Mouse (Mus musculus) layer of hippocampus, adult 18-20 months (tissue): ENCODE measurements at regions not wholly inside any gene's neighbourhood (a gene's known extent, or its start where the extent isn't known, plus 50 kb on each side); places are given as distances from the start of the nearest gene placed in this dataset.

Experiments
- DNase-seq, 2 experiments: peaks; one replicate each; pipeline ENCODE4 v3.0.0; 2022; ENCODE audit warnings: low spot score in 2 of 2

DNA sequence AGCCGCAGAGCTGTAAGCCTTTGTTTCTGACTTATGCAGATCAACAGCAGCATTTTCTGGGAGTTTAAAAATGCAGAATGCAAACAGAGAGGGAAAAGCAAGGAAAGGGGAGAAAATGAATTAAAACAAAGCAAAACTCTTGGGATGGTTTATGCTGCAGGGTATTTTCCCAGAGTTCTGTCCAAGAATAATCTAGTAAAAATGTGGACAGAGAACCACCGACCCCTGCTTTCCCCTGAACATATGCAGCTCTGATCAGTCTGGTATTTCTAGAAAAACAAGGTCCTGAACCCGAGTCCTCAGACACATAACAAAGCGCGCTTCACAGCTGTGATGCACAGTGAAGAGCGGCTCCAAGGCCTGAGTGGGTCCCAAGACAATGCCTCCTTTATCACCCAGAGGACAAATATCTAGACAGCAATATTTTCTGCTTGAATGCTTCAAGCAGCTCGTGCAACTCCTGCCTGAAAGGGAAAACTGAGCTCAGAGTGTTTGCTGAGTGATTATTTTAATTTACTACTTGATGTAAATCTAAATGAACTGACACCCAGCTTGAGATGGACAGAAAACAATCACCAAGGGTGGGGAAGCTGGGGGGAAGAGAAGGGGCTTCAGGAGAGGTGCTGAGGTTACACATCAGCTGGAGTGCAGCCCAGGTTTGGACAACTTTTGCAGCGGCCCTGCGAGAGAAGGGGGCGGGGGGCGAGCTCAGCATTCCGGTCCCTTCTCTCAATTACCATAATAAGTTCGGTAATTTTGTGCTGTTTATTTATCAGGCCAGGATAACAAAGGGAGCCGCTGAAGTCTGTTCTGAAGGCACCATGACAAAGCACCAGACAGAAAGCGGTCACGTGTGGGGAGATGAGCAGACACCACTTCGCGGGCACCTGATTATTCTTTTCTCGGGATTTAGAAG is 853.6 kb downstream of the 5730522E02Rik start:
- DNase-seq, result peak in 1 of 2 experiments; percentile 40

DNA sequence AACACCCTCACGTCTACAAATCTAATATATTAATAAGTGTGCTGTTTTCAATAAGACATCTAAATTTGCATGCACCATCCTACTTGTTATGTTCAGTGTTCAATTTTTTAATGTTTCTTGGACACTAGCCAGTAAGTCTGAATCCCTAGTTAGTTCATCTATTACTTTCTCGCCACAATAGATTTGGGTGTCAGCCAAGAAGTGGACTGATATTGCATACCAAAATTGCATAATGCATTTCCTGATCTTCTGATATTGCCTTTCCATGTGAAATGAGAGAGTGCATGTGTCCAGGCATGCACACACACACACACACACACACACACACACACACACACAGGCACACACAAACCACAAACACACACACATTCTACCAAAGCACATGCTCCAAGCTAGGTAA is 874.9 kb downstream of the 5730522E02Rik start:
- no peak for DNase-seq

DNA sequence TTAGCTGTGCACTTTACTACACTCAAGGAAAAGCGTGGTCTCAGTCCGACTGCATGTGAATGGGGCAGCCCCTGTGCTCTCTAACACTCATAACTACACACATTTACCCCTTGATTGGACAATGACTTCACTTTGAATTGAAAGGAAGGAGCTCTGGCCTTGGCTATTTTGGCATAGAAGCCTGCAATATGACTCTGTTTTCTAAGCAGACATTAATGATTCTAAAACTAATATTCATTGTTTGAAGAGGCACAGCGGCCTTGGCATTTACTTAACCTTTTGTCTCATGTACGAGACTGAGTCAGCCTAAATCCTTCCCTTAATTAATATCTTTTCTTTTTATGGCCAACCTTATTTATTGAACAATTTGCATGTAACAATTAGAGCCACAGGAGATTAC is 879.9 kb downstream of the 5730522E02Rik start:
- DNase-seq, result no peak

GRCm38 (mm10) chr11:25322426-25322825 is 888.1 kb downstream of the 5730522E02Rik start:
- DNase-seq, result no peak

GRCm38 (mm10) chr11:25321494-25321893 is 889.1 kb downstream of the 5730522E02Rik start:
- DNase-seq, result no peak

- DNase-seq, result peak; percentile 19 to 63
Measured at GRCm38 (mm10) chr11:25314645-25315044, 895.9 kb downstream of the 5730522E02Rik start.

- DNase-seq, result no peak
Measured at GRCm38 (mm10) chr11:25313879-25314278, 896.7 kb downstream of the 5730522E02Rik start.

DNA sequence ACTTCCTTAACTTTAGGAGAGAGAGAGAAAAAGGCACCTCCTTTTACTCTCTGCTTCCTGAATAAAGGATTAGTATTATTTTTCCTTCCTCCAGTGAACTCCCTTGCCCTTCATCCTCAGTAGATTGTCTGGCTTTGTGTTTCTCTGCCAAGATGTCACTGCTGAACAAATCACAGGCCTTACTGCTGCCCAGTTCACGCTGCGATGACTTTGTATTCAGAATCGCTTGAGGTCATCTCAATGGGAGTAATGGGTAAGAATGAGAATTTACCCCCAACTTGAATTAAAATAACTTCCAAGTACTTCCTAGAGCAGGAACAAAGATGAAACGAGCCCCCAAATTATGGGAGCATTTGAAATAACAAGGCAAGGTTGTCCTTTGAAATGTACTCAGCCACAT is 897.3 kb downstream of the 5730522E02Rik start:
- no peak for DNase-seq

DNA sequence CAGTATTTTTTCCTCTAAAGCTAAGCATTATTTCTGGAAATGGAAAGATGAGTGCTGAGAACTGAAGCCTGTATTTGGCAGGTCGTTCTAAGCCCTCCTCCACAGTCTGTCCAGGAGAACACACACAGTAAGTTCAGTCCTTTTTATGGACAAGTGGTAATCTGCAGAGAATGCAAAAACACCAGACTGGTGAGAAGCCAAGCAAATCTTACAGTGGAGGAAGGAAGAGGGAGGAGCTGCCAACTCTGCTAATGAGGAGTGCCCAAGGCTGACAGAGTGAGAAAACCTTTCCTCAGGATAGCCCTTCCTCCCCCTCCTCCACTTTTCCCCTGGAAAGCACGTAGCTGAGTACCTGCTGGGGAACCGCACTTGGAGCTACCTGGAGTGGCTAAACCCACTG is 899.8 kb downstream of the 5730522E02Rik start:
- no peak for DNase-seq

GRCm38 (mm10) chr11:25301130-25301529 is 909.4 kb downstream of the 5730522E02Rik start:
- peak; percentile 37 to 75 for DNase-seq

DNA sequence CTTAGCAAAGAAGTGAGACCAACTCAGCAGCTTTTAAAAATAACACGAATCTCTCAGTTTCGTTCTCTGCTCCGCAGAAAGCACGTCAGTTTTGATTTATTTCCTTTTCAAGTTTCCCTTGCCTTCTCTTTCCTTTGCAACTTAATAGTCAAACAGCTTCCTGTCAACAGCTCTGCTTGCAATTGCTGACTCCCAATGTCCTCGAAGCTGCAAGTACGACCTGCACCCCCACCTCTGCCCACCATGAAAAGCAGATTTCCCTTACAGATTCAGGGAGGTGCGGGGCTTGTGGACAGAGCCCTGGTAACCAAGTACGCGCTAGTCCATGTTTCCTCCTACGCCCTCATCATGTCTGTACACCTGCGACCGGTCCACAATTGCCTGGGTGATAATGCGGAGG is 922.2 kb downstream of the 5730522E02Rik start:
- no peak for DNase-seq

- no peak for DNase-seq
Measured at GRCm38 (mm10) chr11:25287458-25288247, 922.9 kb downstream of the 5730522E02Rik start.

- no peak for DNase-seq
Measured at GRCm38 (mm10) chr11:25269936-25270540, 940.5 kb downstream of the 5730522E02Rik start.

DNA sequence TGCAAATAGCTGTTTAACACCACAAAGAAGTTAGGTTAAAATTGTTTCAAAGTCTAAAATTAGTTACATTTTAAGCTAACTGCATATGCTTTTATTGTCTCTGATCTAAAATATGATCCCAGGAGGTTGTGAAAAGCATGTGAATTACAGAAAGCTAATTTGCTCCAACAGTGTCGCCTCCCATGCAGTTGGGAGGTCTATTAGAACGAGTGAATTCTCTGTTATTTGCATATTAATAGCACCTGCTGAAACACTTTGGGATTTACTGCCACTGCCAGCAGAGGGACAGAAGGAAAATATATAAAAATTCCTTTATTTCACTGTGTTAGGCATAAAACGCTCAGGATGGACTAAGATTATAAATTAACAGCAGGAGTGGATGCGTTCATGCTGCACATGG is 947.7 kb downstream of the 5730522E02Rik start:
- no peak for DNase-seq

- no peak for DNase-seq
Measured at GRCm38 (mm10) chr11:25259691-25260090, 950.9 kb downstream of the 5730522E02Rik start.

DNA sequence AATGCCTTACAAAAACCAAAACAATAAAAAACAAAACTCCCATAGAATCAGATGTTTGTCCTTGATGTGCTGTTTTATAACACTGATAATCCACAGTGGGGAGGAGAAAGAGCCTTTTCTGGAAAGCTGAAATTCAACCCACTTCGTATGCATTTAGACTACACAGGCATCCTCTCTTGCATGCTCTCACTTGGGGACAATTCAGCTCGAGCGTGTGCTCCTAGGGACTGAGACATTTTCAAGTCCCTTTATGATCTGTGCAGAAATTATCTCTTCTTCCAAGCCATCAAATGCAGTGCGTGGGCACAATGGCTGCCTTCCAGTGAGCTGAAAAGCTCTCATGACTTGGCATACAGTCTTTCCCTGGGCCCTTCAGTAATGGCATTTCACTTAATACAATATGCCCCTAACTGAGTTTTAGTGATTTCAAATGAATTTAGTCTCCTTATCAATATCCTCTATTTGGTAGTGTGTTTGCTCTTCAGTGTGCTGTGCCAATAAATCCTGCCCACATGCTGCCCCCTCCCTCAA is 977.1 kb downstream of the 5730522E02Rik start:
- DNase-seq, result peak; percentile 70 to 83
